In the genomic region with DNA sequence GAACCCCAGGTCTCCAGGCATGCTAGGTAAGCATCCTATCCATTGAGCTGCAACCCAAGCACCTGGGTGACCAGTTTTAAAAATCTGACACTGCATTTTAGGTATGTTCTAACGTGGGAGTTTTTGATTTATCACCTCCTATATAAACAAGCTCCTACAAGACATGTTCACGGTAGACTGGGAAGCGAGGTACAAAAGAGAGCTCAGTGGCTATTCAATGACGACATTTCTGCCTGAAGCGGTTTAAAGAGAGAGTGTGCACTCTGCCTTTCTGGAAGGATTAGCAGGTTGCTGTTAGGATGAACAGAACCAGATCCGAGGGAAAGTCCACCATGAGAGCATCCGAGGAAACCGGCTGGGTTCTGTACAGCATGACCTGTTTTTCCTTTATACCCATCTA, we compare ENCODE assay signal across 27 mouse cellular contexts. TPM values are rescaled to one million over a fixed set of nuclear protein-coding genes. Genes with fewer than 3 reads are reported as not detected.
A peak's percentile ranks its signal among the peaks of the same experiment; 100 is the strongest.
DNase-seq lines count a peak whose midpoint lies in the region; ATAC-seq lines count a peak whose summit lies in the region.
"Had no signal": no experiment of that assay in that cellular context is flagged by ENCODE, and none has a peak within 500 bp of the region (broad histone marks: within the 10 kb centered on the region; RNA-seq: fewer than 3 reads in every experiment).

No protein-coding gene starts in this region.

- H3K4me3 ChIP-seq in midbrain, embryonic 11.5 days (ENCODE audit: low read depth, low read length): no peak overlapping the region
- H3K4me3 ChIP-seq in midbrain, embryonic 15.5 days: no peak overlapping the region
- H3K4me3 ChIP-seq: embryonic facial prominence, embryonic 10.5 days; embryonic facial prominence, embryonic 13.5 days; erythroblast, embryonic 14.5 days; forebrain, embryonic 15.5 days; heart, embryonic 12.5 days; heart, embryonic 15.5 days; hindbrain, embryonic 12.5 days; hindbrain, embryonic 15.5 days had no signal

- H3K27me3 ChIP-seq in midbrain, embryonic 11.5 days (ENCODE audit: control insufficient read depth, insufficient read depth, low read length): no peaks in the 10 kb centered on the region
- H3K27me3 ChIP-seq in midbrain, embryonic 15.5 days (replicated peaks): no peaks in the 10 kb centered on the region
- H3K27me3 ChIP-seq: CH12.LX; embryonic facial prominence, embryonic 13.5 days; forebrain, embryonic 15.5 days; heart, embryonic 12.5 days; heart, embryonic 15.5 days; hindbrain, embryonic 12.5 days; hindbrain, embryonic 15.5 days; Patski had no signal

- H3K36me3 ChIP-seq in midbrain, embryonic 11.5 days (ENCODE audit: control insufficient read depth, insufficient read depth, low read length): no peaks in the 10 kb centered on the region
- no peaks in the 10 kb centered on the region for H3K36me3 ChIP-seq in midbrain, embryonic 15.5 days (replicated peaks)
- H3K36me3 ChIP-seq: embryonic facial prominence, embryonic 10.5 days; embryonic facial prominence, embryonic 13.5 days; forebrain, embryonic 15.5 days; G1E; heart, embryonic 12.5 days; heart, embryonic 15.5 days; hindbrain, embryonic 12.5 days; hindbrain, embryonic 15.5 days had no signal

- intact Hi-C loops in heart, postnatal 36 days (cut with DNase I): no loop called here

- DNase-seq in heart, adult 11 months: peak; percentile 27
- DNase-seq in heart, postnatal 36 days: no peak
- DNase-seq in midbrain, embryonic 11.5 days (ENCODE audit: low spot score, missing footprints): peak; percentile 33
- DNase-seq in fat pad, adult 2 months (ENCODE audit: extremely low read depth, low read depth, low spot score): peak; percentile 56
- no peak for DNase-seq in embryo, embryonic 9.5 days (ENCODE audit: extremely low spot score)
- DNase-seq: adrenal gland, postnatal 10 days; adrenal gland, postnatal 36 days; B cell, adult 2 months; cerebellum, adult 11 months; cerebellum, adult 2 months; cerebellum, adult 9-11 months; cerebellum, postnatal 25 days; gastrocnemius, postnatal 25 days; heart, postnatal 14 days had no signal

- no peaks in the 10 kb centered on the region for H3K9me3 ChIP-seq in midbrain, embryonic 11.5 days (ENCODE audit: control insufficient read depth, low read length)
- H3K9me3 ChIP-seq in midbrain, embryonic 15.5 days: no peaks in the 10 kb centered on the region
- H3K9me3 ChIP-seq: embryonic facial prominence, embryonic 10.5 days; embryonic facial prominence, embryonic 13.5 days; forebrain, embryonic 15.5 days; G1E; heart, embryonic 12.5 days; heart, embryonic 15.5 days; hindbrain, embryonic 12.5 days; hindbrain, embryonic 15.5 days had no signal

- ATAC-seq in midbrain, embryonic 11.5 days (ENCODE audit: low FRiP score): no peak
- no peak for ATAC-seq in midbrain, embryonic 15.5 days (replicated peaks)
- ATAC-seq: forebrain, embryonic 15.5 days; intestine, postnatal 0 days; Patski had no signal

- H3K9ac ChIP-seq in midbrain, embryonic 11.5 days (ENCODE audit: low read length): no peak overlapping the region
- no peak overlapping the region for H3K9ac ChIP-seq in midbrain, embryonic 15.5 days
- H3K9ac ChIP-seq: embryonic facial prominence, embryonic 13.5 days; forebrain, embryonic 15.5 days; heart, embryonic 12.5 days; heart, embryonic 15.5 days; hindbrain, embryonic 12.5 days; hindbrain, embryonic 15.5 days had no signal

- no peak overlapping the region for H3K4me2 ChIP-seq in midbrain, embryonic 11.5 days
- no peak overlapping the region for H3K4me2 ChIP-seq in midbrain, embryonic 15.5 days
- H3K4me2 ChIP-seq: embryonic facial prominence, embryonic 13.5 days; forebrain, embryonic 15.5 days; heart, embryonic 12.5 days; heart, embryonic 15.5 days; hindbrain, embryonic 12.5 days; hindbrain, embryonic 15.5 days had no signal

- H3K4me1 ChIP-seq in midbrain, embryonic 11.5 days (ENCODE audit: control insufficient read depth, insufficient read depth, low read length): no peaks in the 10 kb centered on the region
- no peaks in the 10 kb centered on the region for H3K4me1 ChIP-seq in midbrain, embryonic 15.5 days
- H3K4me1 ChIP-seq: embryonic facial prominence, embryonic 10.5 days; embryonic facial prominence, embryonic 13.5 days; forebrain, embryonic 15.5 days; heart, embryonic 12.5 days; heart, embryonic 15.5 days; hindbrain, embryonic 12.5 days; hindbrain, embryonic 15.5 days had no signal

- 57% methylated on average over 8 of the region's 8 CpGs for WGBS in midbrain, embryonic 11.5 days
- 41% methylated on average over 8 of the region's 8 CpGs for WGBS in midbrain, embryonic 15.5 days

- H3K27ac ChIP-seq in midbrain, embryonic 11.5 days (ENCODE audit: low read depth, low read length): no peak overlapping the region
- no peak overlapping the region for H3K27ac ChIP-seq in midbrain, embryonic 15.5 days
- H3K27ac ChIP-seq: embryonic facial prominence, embryonic 10.5 days; embryonic facial prominence, embryonic 13.5 days; forebrain, embryonic 15.5 days; heart, embryonic 15.5 days; hindbrain, embryonic 12.5 days; hindbrain, embryonic 15.5 days had no signal

RNA-seq across cellular contexts. Expression of a gene that starts 53.7 kb away (rescaled TPM):
- 1,000 to 10,000 TPM; 1,078 to 1,194 TPM for total RNA-seq in heart, postnatal 36 days (2021)
- polyA plus RNA-seq in midbrain, embryonic 11.5 days (2014; fragmentation: Nextera tagmentation; extraction: Ambion mirVana): 1.3 and 1.4 TPM in 2 replicates
- 0.87 and 1.3 TPM in 2 replicates for polyA plus RNA-seq in midbrain, embryonic 15.5 days (2015; fragmentation: Nextera tagmentation; extraction: Ambion mirVana)
- polyA plus RNA-seq: erythroblast, embryonic 14.5 days had no signal

RNA-seq across cellular contexts. Expression of a gene that starts 54.0 kb away (rescaled TPM):
- 1,000 to 10,000 TPM; 1,077 to 1,160 TPM for total RNA-seq in heart, postnatal 36 days (2021)
- 375 and 403 TPM in 2 replicates for polyA plus RNA-seq in midbrain, embryonic 11.5 days (2014; fragmentation: Nextera tagmentation; extraction: Ambion mirVana)
- polyA plus RNA-seq in midbrain, embryonic 15.5 days (2015; fragmentation: Nextera tagmentation; extraction: Ambion mirVana): 93.2 and 107 TPM in 2 replicates

Comparison
In these comparisons a context has a peak if more than half of its experiments do, and no peak if none do; other contexts are left out.
1. DNase-seq: peak in heart, adult 11 months (single experiment), midbrain, embryonic 11.5 days (single experiment) and fat pad, adult 2 months (single experiment); none in heart, postnatal 36 days (0 of 2) and embryo, embryonic 9.5 days (single experiment).